Mouse (Mus musculus) B cell, adult 2 months (primary cell): ENCODE data around the gene Serac1.

Experiments
- DNase-seq, 2 experiments: peaks; one replicate each; pipeline ENCODE4 v3.0.0; 2022

Gene Serac1

DNA sequence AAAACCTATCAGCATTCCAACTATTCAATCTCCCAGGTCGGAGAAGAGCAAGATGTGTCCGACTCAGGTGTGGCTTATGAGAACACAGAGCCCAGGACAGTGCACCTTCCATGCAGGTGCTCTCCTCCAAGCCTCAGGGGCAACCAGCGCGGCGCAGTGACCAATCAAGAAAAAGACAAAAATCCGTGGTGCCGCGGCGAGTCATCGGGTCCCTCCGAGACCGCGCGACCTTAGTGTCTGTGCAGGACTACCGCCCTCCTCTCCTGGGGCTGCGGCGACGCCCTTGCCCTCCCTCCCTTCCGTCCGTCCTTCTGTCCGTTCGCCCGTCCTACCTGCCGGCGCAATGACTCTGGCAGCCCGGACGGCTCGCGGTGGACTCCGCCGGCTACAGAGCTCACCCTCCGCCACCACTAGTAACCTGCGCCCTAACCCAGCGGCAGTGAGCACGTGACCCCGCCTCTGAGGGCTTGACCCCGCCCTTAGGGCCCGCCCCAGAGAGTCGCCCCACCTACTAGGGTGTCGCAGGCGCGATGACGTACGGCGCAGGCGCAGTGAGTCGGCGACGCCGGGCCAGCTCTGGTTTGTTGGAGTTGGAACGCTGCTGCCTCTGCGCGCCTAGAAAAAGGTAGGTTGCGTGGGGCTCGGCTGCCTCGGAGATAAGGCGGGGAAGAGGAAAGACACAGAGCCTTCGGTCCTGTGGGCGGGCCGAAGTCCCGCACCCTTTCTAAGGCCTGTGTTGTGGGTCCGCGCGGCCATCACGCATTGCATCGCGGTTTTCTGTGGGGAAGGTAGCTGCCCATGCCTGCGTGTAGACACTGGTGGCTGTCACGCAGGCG is at the start of gene Serac1, which contains the start of gene Gtf2h5:
Gene Serac1 (minus strand): TSS at position 455 of the 836 bp plus-strand sequence.
Gene Gtf2h5 (plus strand): TSS at position 500 of the 836 bp plus-strand sequence.
- DNase-seq: peak; percentile 99

DNA sequence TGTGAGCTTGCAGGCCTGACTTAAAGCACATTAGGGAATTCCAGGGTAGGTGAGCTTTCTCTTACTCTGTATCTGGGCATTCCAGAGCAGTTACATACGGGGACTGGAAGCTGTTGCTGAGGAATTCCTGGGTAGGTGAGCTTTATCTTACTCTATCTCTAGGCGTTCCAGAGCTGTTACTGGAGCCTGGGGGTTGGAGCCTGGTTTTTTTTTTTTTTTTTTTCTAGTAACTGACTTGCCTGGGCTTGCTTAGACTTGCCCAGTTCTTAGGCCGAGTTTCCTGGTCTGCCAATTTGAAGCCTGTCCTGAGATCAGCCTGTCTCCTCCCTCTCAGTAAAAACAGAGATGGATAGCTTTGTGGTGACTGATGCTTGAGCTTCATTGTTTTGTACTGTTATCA is 48.5 kb upstream of the Serac1 start:
- DNase-seq: no peak

DNA sequence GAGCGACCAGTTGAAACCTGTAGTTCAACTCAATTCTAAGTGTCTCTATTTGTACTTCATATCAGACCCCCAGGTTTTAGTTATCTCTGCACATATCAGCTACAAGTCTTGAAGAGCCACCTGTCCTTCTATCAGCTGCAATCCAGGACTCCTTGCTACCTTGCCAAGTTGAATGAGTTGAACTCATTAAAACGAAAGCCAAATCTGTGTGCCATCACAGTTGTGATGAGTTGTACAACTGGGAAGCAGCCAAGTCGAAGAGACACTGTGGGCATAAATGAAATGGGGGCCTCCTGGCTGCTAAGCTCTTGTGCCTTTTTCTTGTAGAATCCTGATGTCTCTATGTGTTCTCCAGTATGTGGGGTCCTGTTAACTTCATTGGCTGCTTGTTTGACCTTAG is 45.9 kb upstream of the Serac1 start:
- DNase-seq: no peak

DNA sequence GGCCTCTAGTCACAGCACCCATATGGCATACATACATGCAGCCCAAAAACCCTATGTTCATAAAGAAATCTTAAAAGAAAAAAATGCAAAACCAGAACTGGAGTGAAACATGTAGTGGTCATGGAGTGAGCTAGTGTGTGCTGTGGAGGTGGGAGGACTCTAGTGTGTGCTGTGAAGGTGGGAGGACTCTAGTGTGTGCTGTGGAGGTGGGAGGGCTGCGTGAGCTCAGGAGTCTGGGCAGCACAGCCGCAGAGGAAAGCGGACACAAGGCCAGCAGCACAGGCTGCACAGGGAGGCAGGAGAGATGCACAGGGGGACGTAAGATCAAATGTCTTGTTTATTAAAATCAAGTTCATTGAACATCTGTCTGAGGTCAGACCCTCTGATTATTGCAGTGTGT is 44.2 kb upstream of the Serac1 start:
- DNase-seq: no peak

DNA sequence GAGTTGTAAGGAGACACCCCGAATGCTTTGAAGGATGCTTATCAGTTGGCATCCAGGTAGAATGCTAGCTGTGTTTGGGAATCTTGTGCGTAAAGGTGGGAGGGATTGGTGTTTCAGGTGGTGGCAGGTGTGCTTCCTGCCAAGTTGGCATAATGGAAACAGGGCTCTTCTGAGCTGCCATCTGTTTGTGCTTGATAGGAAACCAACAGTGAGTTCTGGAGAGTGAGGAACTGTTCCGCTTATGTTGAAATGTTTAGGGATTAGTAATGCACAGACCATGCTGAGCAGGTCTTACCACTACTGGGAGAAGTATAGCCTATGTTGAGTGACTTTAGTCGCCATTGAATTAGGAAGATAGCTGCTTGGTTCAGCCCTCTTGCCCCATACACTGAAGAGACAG is 39.3 kb upstream of the Serac1 start:
- DNase-seq: no peak

DNA sequence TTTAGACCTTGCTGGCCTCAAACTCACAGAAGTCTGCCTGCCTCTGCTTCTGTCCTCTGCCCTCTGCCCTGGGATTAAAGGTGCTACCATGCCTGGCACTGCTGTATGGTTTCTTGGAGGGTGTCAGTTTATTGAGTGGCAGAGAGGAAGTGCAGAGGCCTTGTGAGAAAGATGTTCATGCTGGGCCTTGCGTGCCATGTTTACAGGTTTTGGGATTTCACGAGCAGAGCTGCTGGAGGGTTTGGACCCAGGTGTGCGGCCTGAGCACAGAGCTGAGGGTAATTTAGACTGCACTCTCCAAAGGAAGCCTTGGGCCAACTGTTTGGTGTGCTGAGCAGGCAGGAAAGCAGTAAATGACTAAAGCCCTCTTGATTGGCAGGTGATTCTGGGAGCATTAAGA is 38.4 kb upstream of the Serac1 start:
- DNase-seq: no peak

DNA sequence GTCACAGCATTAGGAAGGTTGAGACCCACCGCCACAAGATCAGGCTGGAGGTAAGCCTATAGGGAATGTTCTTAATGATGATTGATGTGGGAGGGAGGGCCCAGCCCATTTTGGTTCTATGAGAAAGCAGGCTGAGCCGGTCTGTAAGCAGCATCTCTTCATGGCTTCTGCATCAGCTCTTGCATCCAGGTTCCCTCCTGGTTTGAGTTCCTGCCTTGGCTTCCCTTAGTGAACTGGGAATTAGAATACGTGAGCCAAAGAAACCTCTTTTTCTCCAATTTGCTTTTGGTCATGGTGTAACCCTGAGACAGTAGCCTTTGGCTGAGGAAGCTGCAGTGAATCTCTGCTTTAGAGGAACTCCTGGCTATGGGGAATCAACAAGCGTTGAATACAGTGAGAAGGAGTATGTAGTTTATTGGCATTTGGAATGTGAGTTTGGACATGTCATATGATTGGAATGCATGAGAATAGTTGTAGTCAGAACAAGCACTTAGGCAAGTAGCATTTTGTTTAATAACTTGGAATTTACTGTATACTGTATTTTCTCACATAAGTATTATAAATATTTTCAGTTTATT is 37.7 kb upstream of the Serac1 start:
- DNase-seq: no peak

DNA sequence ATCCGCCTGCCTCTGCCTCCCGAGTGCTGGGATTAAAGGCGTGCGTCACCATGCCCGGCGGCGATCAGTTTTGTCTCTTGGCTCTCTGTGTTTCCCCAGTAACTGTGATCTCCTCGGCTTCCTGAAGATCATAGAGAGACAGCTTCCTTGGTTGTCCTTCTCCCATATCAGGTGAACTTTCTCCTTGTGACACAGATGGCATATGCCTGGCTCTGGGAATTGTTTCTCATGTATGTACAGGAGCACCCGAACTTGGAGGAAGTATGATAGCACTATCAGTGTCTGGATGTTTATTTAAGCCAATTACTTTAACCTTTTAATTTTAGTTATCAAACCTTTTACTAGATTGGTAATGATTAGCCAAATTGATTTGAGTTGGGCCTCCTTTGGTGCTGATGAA is 35.5 kb upstream of the Serac1 start:
- DNase-seq: no peak

DNA sequence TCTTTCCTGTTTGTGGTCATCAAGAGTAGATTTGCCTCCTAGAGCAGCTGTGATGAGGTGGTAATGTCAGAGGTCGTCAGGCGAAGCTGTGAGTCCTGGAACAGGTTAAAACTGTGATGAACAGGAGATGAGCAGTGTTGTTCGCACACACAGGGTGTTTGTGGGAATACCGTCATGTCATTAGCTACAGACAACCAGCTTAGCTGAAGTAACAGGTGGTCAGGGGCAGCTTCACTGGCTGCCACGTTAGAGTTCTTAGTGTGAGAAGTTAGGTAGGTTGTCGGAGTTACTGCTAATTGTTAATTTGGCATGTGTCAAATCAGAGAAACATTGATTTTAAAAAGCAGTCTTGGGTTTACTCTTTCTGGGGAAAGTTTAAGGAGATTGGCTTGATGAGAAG is 34.1 kb upstream of the Serac1 start:
- DNase-seq: no peak

DNA sequence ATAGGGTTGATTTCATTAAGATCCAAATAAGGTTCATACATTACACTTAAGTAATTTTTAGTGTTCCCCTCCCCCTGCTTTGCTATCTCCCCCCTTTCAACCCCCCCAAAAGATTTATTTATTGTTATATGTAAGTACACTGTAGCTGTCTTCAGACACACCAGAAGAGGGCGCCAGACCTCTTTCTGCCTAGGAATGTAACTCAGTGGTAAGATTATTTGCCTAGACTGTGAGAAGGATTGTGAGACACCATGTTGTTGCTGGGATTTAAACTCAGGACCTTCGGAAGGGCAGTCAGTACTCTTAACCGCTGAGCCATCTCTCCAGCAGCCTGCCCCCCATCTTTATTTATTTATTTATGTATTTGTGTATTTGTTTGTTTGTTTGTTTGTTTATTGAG is 31.4 kb upstream of the Serac1 start:
- DNase-seq: no peak

DNA sequence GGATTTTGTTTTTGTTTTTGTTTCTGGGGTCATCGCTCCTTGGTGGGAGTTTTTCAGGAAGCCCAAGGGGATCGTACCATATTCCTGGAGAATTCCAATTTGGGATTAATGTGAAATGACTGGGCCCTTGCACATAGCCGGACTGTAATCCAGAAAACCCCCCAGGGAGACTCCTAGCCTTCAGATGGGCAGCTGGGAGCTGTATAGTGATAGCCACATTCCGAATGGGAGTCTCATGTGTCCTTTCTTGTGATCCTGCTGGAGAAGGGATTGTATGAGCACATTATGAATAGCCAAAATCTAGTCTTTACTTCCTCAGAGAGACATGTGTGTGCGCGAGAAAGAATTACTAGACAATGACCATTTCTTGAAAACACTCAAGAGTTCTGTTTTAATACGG is 28.6 kb upstream of the Serac1 start:
- DNase-seq: no peak

DNA sequence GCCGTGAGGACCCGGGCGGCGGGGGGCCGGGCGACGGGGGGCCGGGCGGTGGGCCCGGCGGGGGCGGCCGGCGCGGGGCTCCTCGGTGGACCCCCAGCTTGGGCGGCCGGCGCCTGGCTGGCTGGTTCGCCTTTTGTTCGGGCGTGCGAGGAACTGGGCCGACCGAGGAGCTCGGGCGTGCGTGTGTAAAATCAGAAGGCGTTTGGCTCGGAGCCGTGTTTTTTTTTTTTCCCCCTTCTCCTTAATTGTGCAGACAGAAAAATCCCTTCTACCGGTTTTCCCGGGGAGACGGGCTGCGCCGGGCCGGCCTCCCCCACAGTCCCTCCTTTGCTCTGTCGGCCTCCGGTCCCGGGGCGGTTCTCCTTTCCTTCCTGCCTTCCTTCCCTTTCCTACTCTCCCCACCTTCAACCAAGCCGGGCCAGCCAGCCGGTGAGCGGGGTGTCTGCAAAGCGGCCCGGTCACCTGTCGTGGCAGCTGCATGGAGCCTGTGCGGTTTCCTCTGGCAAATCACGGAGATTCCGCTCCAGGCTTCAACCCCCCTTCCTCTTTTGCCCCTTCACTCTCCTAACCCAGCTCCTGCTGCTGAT is 27.6 kb upstream of the Serac1 start:
- DNase-seq: peak; percentile 50 to 57

DNA sequence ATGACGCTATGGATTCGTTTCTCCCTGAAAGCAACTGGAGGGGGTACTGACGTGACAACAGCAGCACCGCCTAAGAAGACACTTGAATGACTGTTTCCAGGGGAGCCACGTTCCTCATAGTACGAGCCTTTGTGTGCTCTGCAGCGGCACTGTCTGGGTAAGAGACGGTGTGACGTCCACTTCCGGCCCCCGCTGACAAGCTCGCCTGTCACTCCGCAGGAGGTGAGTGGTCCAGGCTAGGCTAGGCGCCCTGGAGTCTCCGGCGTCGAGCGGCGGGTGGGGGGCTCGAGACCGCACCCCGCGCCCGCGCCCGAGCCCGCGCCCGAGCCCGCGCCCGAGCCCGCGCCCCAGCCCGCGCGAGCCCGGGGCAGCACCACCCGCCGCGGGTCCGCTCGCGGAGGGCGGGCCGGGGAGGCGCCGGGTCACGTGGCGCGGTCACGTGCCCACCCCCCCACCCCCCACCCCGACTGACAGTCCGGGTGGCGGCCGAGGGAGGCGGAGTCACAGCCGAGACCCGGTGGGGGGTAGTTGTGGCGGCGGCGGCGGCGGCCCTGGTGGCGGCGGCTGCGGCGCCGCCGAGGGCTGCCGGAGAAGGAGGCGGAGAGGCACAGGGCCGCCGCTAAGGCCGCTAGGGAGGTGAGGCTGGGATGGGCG is 26.9 kb upstream of the Serac1 start, which contains the start of gene Tulp4:
Gene Tulp4 (plus strand): TSS at position 77 of the 654 bp plus-strand sequence.
- DNase-seq: peak; percentile 88

DNA sequence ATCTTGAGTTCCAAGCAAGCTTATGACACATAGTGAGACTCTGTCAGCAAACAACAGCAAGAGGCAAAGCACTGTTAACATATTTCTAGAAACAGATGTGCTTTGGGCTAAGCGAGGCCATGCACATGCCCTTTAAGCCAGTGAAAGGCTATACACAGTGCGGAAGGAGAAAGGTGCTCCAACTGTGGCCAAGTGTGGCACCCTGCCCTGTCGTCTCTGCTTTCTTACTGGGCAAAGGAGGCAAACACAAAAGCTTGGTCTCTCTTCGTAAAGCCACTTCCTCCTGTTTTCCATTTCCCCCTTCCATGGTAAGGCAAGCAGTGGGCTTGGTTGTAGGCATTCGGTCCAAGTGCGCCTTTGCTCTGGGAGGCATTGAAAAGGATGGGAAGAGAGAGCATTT is 24.0 kb upstream of the Serac1 start:
- DNase-seq: no peak

DNA sequence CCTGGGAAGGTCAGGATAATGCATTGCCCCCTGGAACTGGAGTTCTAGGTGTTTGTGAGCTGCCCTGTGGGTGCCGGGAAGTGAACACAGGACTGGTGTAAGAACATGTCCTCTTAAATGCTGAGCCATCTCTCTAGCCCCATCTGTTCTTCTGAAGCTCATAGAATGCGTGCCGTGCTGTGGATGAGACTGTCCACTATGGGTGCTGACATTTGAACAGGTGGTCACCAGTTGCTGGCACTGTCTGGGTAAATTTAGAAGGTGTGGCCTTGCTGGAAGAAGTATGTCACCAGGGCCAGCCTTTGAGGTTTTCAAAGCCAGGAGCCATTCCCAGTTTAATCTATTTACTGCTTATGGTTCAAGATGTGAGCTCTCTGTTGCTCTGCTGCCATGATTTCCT is 22.7 kb upstream of the Serac1 start:
- DNase-seq: no peak

DNA sequence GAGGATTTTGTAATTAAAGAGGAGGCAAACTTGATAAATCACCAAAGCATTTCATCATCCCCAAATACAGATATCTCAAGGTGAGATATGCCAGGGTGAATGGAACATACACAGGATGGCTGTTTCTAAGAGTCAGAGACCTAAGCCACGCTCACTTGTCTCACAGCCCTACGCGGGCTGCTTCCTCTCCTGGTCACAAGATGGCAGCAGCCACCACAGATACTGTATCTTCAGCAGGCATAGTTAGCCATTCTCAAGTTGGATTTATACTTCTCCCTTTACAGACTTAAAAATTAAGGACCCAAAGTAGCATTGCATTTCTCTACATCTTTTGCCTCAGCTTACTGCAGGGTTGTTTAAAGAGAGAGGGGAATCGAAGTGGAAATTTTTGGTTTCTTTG is 18.3 kb upstream of the Serac1 start:
- DNase-seq: peak; percentile 71 to 74

DNA sequence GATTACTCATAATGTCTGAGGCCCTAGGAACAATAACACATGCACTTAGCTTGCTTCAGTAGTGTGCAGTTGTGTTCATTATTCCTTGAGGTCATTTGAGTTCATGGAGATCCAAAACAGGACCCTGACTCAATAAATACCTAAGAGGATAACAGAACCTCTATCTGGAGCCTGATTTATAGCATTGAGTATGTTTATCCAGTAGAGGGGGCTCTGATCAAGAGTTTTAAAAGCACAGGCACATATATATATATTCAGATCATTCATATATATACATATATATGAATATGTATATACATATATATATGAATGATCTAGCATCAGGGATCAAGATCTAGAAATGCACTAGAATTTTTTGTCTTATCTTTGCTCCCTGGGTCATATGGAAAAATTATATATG is 16.0 kb upstream of the Serac1 start:
- no peak for DNase-seq

DNA sequence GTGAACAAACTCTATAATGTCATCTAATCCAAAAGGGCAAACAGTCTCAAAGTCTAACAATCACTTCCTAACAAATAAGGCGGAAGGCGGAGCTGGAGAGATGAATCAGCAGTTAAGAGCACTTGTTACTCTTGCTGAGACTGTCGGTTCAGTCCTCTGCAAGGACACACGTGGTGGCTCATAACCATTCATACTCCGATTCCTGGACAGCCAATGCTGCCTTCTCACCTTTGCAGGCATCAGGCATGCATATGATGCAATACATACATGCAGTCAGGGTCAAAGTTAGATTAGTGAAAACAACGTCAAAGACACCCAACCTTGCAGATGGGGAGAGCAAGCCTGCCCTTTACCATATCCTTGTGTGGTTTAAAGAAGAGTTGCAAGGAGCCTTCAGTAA is 12.1 kb upstream of the Serac1 start:
- no peak for DNase-seq

DNA sequence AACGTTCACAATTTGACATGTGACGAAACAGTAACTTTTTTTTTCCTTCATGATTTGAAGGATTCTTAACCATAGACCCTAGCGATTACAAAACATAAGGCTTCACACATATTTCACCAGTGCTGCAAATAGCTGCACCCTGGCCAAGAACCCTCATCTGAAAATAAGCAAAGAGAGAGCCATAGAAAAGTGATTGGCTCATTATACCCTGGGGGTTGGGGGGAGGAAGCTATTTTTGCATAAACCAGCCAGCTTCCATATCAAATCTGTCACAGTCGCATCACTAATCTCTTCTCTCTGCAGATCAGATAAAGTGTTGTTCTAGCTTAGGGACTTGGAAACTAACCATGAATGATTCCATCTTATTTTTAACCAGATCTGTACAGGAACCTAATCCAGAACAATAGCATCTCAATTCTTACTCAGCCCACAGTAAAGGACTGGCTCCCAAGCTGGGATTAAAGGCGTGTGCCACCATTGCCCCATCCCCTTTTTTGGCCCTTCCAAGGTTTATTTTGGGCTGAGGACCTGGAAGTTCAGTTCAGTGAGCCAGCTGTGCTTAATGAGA is 3.9 kb upstream of the Serac1 start:
- DNase-seq: no peak

DNA sequence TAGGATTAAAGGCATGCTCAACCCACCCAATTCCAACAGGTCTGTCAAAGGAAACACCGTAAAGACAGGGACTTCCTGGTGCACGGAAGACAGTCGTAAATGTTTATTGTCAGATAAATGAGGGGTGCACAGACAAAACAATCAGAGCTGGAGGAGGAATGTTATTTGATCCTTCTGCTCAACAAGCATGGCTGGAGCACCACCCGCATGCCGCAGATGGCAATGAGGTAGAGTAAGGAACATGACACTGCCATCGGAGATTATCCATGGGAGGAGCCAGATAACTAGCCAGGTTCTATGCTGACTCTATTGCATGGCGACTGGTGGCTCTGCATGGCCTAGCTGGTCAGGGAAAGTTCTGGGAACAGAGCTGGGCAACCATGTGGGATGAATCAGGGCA is 6.1 kb downstream of the Serac1 start:
- DNase-seq: no peak

DNA sequence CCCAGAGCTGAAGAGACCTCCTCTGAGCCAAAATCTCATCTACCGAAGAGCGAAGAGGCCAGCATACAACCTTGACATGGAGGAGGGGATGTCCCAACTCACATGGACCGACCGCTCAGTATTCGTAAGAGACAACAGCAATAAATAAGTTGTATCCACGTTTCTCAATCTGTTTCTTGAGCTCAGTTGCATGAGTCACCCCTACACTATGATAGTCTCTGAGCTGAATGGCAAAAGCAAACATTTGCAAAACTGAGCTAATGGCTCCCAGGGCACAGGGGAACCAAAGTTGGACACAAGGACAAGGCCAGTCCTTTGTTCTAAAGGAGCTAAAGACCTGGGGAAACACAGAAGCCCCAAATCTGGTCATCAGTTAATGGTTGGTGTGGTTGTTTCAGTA is 9.7 kb downstream of the Serac1 start:
- DNase-seq: no peak

DNA sequence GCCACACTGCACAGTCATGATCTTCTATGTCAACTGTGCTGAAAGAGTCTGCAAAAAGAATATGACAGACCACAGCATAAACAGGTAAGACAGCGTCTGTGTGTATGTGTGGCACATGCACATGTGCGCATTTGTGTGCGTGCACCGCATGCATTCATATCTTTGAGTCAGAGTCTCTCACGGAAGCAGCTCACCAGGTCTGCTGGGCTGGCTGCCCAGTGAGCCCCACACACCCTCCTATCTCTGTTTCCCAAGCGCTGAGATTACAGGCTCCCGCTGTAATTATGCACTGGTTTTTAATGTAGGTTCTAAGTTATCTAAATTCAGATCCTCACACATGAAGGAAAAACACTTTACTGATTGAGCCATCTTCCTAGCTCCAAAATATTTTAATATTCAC is 11.9 kb downstream of the Serac1 start:
- no peak for DNase-seq

DNA sequence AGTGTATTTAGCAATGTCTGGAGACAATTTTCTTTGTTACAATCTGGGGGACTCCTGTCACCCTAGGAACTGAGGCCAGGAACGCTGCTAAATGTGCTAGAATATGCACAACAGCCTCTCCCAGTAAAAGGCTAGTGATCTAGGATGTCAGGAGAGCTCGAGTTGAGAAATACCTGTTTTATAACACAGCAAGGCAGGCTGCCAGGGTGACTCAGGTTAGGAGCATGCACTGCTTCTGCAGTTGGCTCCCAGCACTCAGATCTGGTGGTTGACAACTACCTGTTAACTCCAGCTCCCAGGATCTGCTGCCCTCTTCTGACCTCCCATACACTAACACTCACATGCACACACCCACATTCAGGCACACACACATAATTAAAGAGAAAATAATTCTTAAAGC is 13.5 kb downstream of the Serac1 start:
- no peak for DNase-seq
